Mouse (Mus musculus) heart, embryonic 15.5 days (tissue): Measurements from ENCODE around the gene Rapgefl1. TPM values are rescaled to one million over a fixed set of nuclear protein-coding genes. Genes with fewer than 3 reads are reported as not detected.

Experiments
- ATAC-seq: fragments of 200-750 bp; cut with Nextera tagmentation; replicated peaks from 2 replicates; pipeline ENCODE4 v1.8.0; 2017; ENCODE audit warnings: low read depth, moderate TSS enrichment; ENCODE audit not compliant: insufficient number of reproducible peaks, insufficient read depth, low FRiP score
- H3K27ac ChIP-seq: fragments of 300-500 bp; sonication (generic); 2 replicates; pipeline ENCODE4 v1.5.1; 2015; ENCODE audit warnings: mild to moderate bottlenecking, inconsistent platforms
- H3K27me3 ChIP-seq: fragments of 300-500 bp; sonication (generic); 2 replicates; pipeline ENCODE4 v1.6.1; 2015; ENCODE audit warnings: inconsistent platforms
- H3K36me3 ChIP-seq: fragments of 300-500 bp; sonication (generic); 2 replicates; pipeline ENCODE4 v1.6.1; 2015; ENCODE audit warnings: mild to moderate bottlenecking, inconsistent platforms
- H3K4me1 ChIP-seq: fragments of 300-500 bp; sonication (generic); replicated peaks from 2 replicates; pipeline ENCODE4 v1.6.1; 2015; ENCODE audit warnings: inconsistent platforms
- H3K4me2 ChIP-seq: fragments of 300-500 bp; sonication (generic); 2 replicates; pipeline ENCODE4 v1.6.1; 2015; ENCODE audit warnings: inconsistent platforms, mild to moderate bottlenecking, moderate library complexity
- H3K4me3 ChIP-seq: fragments of 300-500 bp; sonication (generic); 2 replicates; pipeline ENCODE4 v1.5.1; 2015; ENCODE audit warnings: mild to moderate bottlenecking, inconsistent platforms
- H3K9ac ChIP-seq: fragments of 300-500 bp; sonication (generic); 2 replicates; pipeline ENCODE4 v1.6.1; 2015; ENCODE audit warnings: mild to moderate bottlenecking, inconsistent platforms
- H3K9me3 ChIP-seq: fragments of 300-500 bp; sonication (generic); replicated peaks from 2 replicates; pipeline ENCODE4 v1.6.1; 2016; ENCODE audit warnings: inconsistent platforms
- WGBS: fragments of 180-500 bp; shearing (Covaris S2); methylation state at CpG from one replicate; pipeline ENCODE4 v1.1.7; 2015; ENCODE audit warnings: mixed read lengths; 5-methylcytosine and 5-hydroxymethylcytosine counted together
- polyA plus RNA-seq: library from polyadenylated mRNA; unstranded; fragments of >200 nt; fragmentation: Nextera tagmentation; extraction: Ambion mirVana; gene quantifications from 2 replicates; pipeline ENCODE4 v1.2.1, GENCODE M21; 2015

Rapgefl1 gene
- polyA plus RNA-seq, 1 experiment from 2014 or later = 0.71 TPM

GRCm38 (mm10) chr11:98900529-98901125 lies 64.0 kb downstream of the Rapgefl1 start:
- Histone ChIP-seq H3K4me3 (no peak overlapping the region), H3K27me3 (no peaks in the 10 kb centered on the region), H3K9ac (no peak overlapping the region), H3K27ac (no peak overlapping the region), H3K4me2 (no peak overlapping the region), H3K36me3 (peaks cover 50% of the 10 kb centered on the region), H3K9me3 (no peaks in the 10 kb centered on the region), H3K4me1 (peaks cover 28% of the 10 kb centered on the region)
- ATAC-seq = no peak
- WGBS = 74% methylated on average over 12 of the region's 12 CpGs

GRCm38 (mm10) chr11:98902621-98903245 lies 66.1 kb downstream of the Rapgefl1 start:
- peaks cover 29% of the 10 kb centered on the region for H3K4me1 ChIP-seq
- H3K9me3 ChIP-seq = no peaks in the 10 kb centered on the region
- H3K27me3 ChIP-seq = no peaks in the 10 kb centered on the region
- H3K4me3 ChIP-seq = no peak overlapping the region
- no peak overlapping the region for H3K9ac ChIP-seq
- peak overlapping the region; percentile 26 for H3K4me2 ChIP-seq
- H3K27ac ChIP-seq = peak overlapping the region; percentile 67
- H3K36me3 ChIP-seq = peaks cover 30% of the 10 kb centered on the region
- ATAC-seq = no peak
- 22% methylated on average over 10 of the region's 10 CpGs for WGBS

Other genes starting within 250 kb of the Rapgefl1 start
- 55.6 and 68.0 TPM in 2 replicates for gene Ormdl3, start 249.4 kb upstream of the Rapgefl1 start, polyA plus RNA-seq
- gene Lrrc3c, start 238.5 kb upstream of the Rapgefl1 start, polyA plus RNA-seq = not detected in 2 replicates
- 0.14 and 0.96 TPM in 2 replicates for gene Gm12355, start 211.1 kb upstream of the Rapgefl1 start, polyA plus RNA-seq
- not detected in 2 replicates for gene Gsdma3, start 210.4 kb upstream of the Rapgefl1 start, polyA plus RNA-seq
- not detected in 2 replicates for gene Gsdma2, start 190.0 kb upstream of the Rapgefl1 start, polyA plus RNA-seq
- not detected in 2 replicates for gene Gsdma, start 172.4 kb upstream of the Rapgefl1 start, polyA plus RNA-seq
- 141 and 177 TPM in 2 replicates for gene Psmd3, start 154.2 kb upstream of the Rapgefl1 start, polyA plus RNA-seq
- gene Csf3, start 135.5 kb upstream of the Rapgefl1 start, polyA plus RNA-seq = not detected in 2 replicates
- 33.5 and 43.0 TPM in 2 replicates for gene Med24, start 107.3 kb upstream of the Rapgefl1 start, polyA plus RNA-seq
- 34.8 and 39.5 TPM in 2 replicates for gene Thra, start 96.1 kb upstream of the Rapgefl1 start, polyA plus RNA-seq
- gene Nr1d1, start 61.5 kb upstream of the Rapgefl1 start, polyA plus RNA-seq = 7.0 and 7.5 TPM in 2 replicates
- gene Msl1, start 41.3 kb upstream of the Rapgefl1 start, polyA plus RNA-seq = 15.5 and 17.2 TPM in 2 replicates
- 21.3 and 27.6 TPM in 2 replicates for gene Casc3, start 31.9 kb upstream of the Rapgefl1 start, polyA plus RNA-seq
- 2.2 and 2.8 TPM in 2 replicates for gene Wipf2, start 26.9 kb downstream of the Rapgefl1 start, polyA plus RNA-seq
- 14.2 and 20.4 TPM in 2 replicates for gene Cdc6, start 71.0 kb downstream of the Rapgefl1 start, polyA plus RNA-seq
- gene Rara, start 91.0 kb downstream of the Rapgefl1 start, polyA plus RNA-seq = 26.2 and 31.0 TPM in 2 replicates
- gene Gjd3, start 146.2 kb downstream of the Rapgefl1 start, polyA plus RNA-seq = 3.6 and 4.4 TPM in 2 replicates
- gene Top2a, start 187.4 kb downstream of the Rapgefl1 start, polyA plus RNA-seq = 149 and 159 TPM in 2 replicates
- gene Igfbp4, start 204.5 kb downstream of the Rapgefl1 start, polyA plus RNA-seq = 344 and 469 TPM in 2 replicates